ENCODE assay signal across 8 mouse cellular contexts in genomic region chr19:46484518-46484917, GRCm38 (mm10). TPM values are rescaled to one million over a fixed set of nuclear protein-coding genes. Genes with fewer than 3 reads are reported as not detected.
DNase-seq lines count a peak whose midpoint lies in the region; ATAC-seq lines count a peak whose summit lies in the region.

No protein-coding gene starts in this region.

- intact Hi-C loops in left cerebral cortex, postnatal 14 days (cut with DNase I): no loop called here

- peaks cover 81% of the 10 kb centered on the region for H3K4me1 ChIP-seq in hindbrain, embryonic 10.5 days (replicated peaks)
- H3K4me1 ChIP-seq in hindbrain, embryonic 12.5 days: peaks cover 39% of the 10 kb centered on the region
- H3K4me1 ChIP-seq in embryonic facial prominence, embryonic 13.5 days: peaks cover 72% of the 10 kb centered on the region
- peaks cover 90% of the 10 kb centered on the region for H3K4me1 ChIP-seq in heart, embryonic 15.5 days (replicated peaks)

- DNase-seq in hindbrain, embryonic 10.5 days (ENCODE audit: low spot score): no peak
- DNase-seq in MN1 (ENCODE audit: low spot score): peak; percentile 73
- DNase-seq in left cerebral cortex, postnatal 14 days (ENCODE audit: low spot score in 2 of 2): peak; percentile 56 to 68
- DNase-seq in right cerebral cortex, postnatal 14 days: peak; percentile 62

- H3K9me3 ChIP-seq in hindbrain, embryonic 10.5 days: no peaks in the 10 kb centered on the region
- H3K9me3 ChIP-seq in hindbrain, embryonic 12.5 days (replicated peaks): 0 out of 2 replicates have a peak, but pooled peaks cover 3% of the 10 kb centered on the region
- H3K9me3 ChIP-seq in embryonic facial prominence, embryonic 13.5 days: no peaks in the 10 kb centered on the region
- H3K9me3 ChIP-seq in heart, embryonic 15.5 days (replicated peaks): no peaks in the 10 kb centered on the region

- 83% methylated on average over 5 of the region's 5 CpGs for WGBS in hindbrain, embryonic 10.5 days
- 80% methylated on average over 5 of the region's 5 CpGs for WGBS in hindbrain, embryonic 12.5 days
- WGBS in embryonic facial prominence, embryonic 13.5 days: 80% methylated on average over 5 of the region's 5 CpGs
- WGBS in heart, embryonic 15.5 days: 17% methylated on average over 5 of the region's 5 CpGs

- H3K36me3 ChIP-seq in hindbrain, embryonic 10.5 days: peaks cover 63% of the 10 kb centered on the region
- peaks cover 45% of the 10 kb centered on the region for H3K36me3 ChIP-seq in hindbrain, embryonic 12.5 days
- H3K36me3 ChIP-seq in embryonic facial prominence, embryonic 13.5 days: peaks cover 66% of the 10 kb centered on the region
- H3K36me3 ChIP-seq in heart, embryonic 15.5 days: no peaks in the 10 kb centered on the region

- H3K4me3 ChIP-seq in hindbrain, embryonic 10.5 days: no peak overlapping the region
- H3K4me3 ChIP-seq in hindbrain, embryonic 12.5 days: no peak overlapping the region
- H3K4me3 ChIP-seq in embryonic facial prominence, embryonic 13.5 days: no peak overlapping the region
- no peak overlapping the region for H3K4me3 ChIP-seq in heart, embryonic 15.5 days

- H3K27me3 ChIP-seq in hindbrain, embryonic 10.5 days (ENCODE audit: insufficient read depth, poor library complexity, severe bottlenecking): no peaks in the 10 kb centered on the region
- no peaks in the 10 kb centered on the region for H3K27me3 ChIP-seq in hindbrain, embryonic 12.5 days
- no peaks in the 10 kb centered on the region for H3K27me3 ChIP-seq in embryonic facial prominence, embryonic 13.5 days
- H3K27me3 ChIP-seq in heart, embryonic 15.5 days: no peaks in the 10 kb centered on the region

- no peak for ATAC-seq in hindbrain, embryonic 12.5 days (ENCODE audit: low FRiP score)
- no peak for ATAC-seq in embryonic facial prominence, embryonic 13.5 days (ENCODE audit: insufficient number of reproducible peaks, insufficient read depth, low FRiP score, low TSS enrichment, low read depth)
- peak; percentile 71 for ATAC-seq in heart, embryonic 15.5 days (replicated peaks; ENCODE audit: insufficient number of reproducible peaks, insufficient read depth, low FRiP score, low read depth)
- ATAC-seq in erythroid progenitor cell, adult 5-6 weeks (replicated peaks; ENCODE audit: low FRiP score, poor library complexity, severe bottlenecking): no peak

- H3K9ac ChIP-seq in hindbrain, embryonic 12.5 days: no peak overlapping the region
- peak overlapping the region; percentile 36; the same call in 1 of the 2 replicates for H3K9ac ChIP-seq in embryonic facial prominence, embryonic 13.5 days
- H3K9ac ChIP-seq in heart, embryonic 15.5 days: peak overlapping the region; percentile 27; the same call in 1 of the 2 replicates

- no peak overlapping the region for H3K4me2 ChIP-seq in hindbrain, embryonic 12.5 days (replicated peaks)
- no peak overlapping the region for H3K4me2 ChIP-seq in embryonic facial prominence, embryonic 13.5 days
- H3K4me2 ChIP-seq in heart, embryonic 15.5 days: no peak overlapping the region

- H3K27ac ChIP-seq in hindbrain, embryonic 10.5 days: peak overlapping the region; percentile 46
- no peak overlapping the region for H3K27ac ChIP-seq in hindbrain, embryonic 12.5 days
- H3K27ac ChIP-seq in embryonic facial prominence, embryonic 13.5 days: peak overlapping the region; percentile 60; the same call in 1 of the 2 replicates
- H3K27ac ChIP-seq in heart, embryonic 15.5 days: peak overlapping the region; percentile 93

RNA-seq across cellular contexts. Expression of gene Trim8, which starts 17.0 kb away (rescaled TPM):
- polyA plus RNA-seq in hindbrain, embryonic 10.5 days (2016; fragmentation: Nextera tagmentation; extraction: Ambion mirVana): 26.5 and 30.0 TPM in 2 replicates
- 41.8 and 44.7 TPM in 2 replicates for polyA plus RNA-seq in hindbrain, embryonic 12.5 days (2016; fragmentation: Nextera tagmentation; extraction: Ambion mirVana)
- polyA plus RNA-seq in embryonic facial prominence, embryonic 13.5 days (2015; fragmentation: Nextera tagmentation; extraction: Ambion mirVana): 16.7 and 17.6 TPM in 2 replicates
- 15.9 and 19.2 TPM in 2 replicates for polyA plus RNA-seq in heart, embryonic 15.5 days (2015; fragmentation: Nextera tagmentation; extraction: Ambion mirVana)
- 100 to 1,000 TPM; 103 to 110 TPM for total RNA-seq in left cerebral cortex, postnatal 14 days (2021)
- 4.2 and 9.4 TPM in 2 replicates for total RNA-seq in erythroid progenitor cell, adult 5-6 weeks (2015; ENCODE audit: low replicate concordance)
- total RNA-seq in erythroid progenitor cell, adult 5-6 weeks (2017; ENCODE audit: low replicate concordance): 5.5 and 7.7 TPM in 2 replicates
